Mouse (Mus musculus) heart, postnatal 25 days (tissue): ENCODE measurements around the gene Lgi1. TPM values are rescaled to one million over a fixed set of nuclear protein-coding genes. Genes with fewer than 3 reads are reported as not detected.

ENCODE experiments used
- DNase-seq: peaks from one replicate; pipeline ENCODE4 v3.0.0; 2022; ENCODE audit warnings: low spot score
- intact Hi-C: fragments of 180-260 bp; cut with DNase I; formaldehyde crosslinking; loops from one replicate; pipeline ENCODE4 v1.15.1; 2025
- total RNA-seq, 2 experiments: library from RNA; stranded (reverse); gene quantifications; 2 replicates each; pipeline ENCODE4 v1.2.3; 2021

Gene Lgi1
- total RNA-seq, 2 experiments from 2014 or later = 2.9 to 5.0 TPM

- no peak for DNase-seq
- intact Hi-C loops = loop anchor here (10.0 kb wide), 1 partner anchor 300 kb away; the partner anchor contains the start of gene Cep55
Measured at GRCm38 (mm10) chr19:38354819-38355360, 90.6 kb downstream of the Lgi1 start.

- intact Hi-C loops = loop anchor here (10.0 kb wide), 1 partner anchor 302 kb away; the partner anchor contains the start of gene Cep55
- DNase-seq = no peak
Measured at GRCm38 (mm10) chr19:38356211-38356828, 92.0 kb downstream of the Lgi1 start.

- intact Hi-C loops = loop anchor here (10.0 kb wide), 1 partner anchor 303 kb away; the partner anchor contains the start of gene Cep55
- DNase-seq = no peak
Measured at GRCm38 (mm10) chr19:38357956-38358623, 93.8 kb downstream of the Lgi1 start.

- intact Hi-C loops = loop anchor here (10.0 kb wide), 1 partner anchor 304 kb away; the partner anchor contains the start of gene Cep55
- DNase-seq = no peak
Measured at GRCm38 (mm10) chr19:38359287-38359686, 95.0 kb downstream of the Lgi1 start.

Other genes starting within 250 kb of the Lgi1 start
- 10 to 100 TPM in 1 of 2 experiments, 1 to 10 TPM in 1; 9.5 to 10.3 TPM for gene Myof, start 221.0 kb upstream of the Lgi1 start, total RNA-seq
- gene Cep55, start 209.5 kb upstream of the Lgi1 start, total RNA-seq = under 1 TPM; 0.50 to 0.78 TPM
- gene Ffar4, start 167.5 kb upstream of the Lgi1 start, total RNA-seq = under 1 TPM in 1 of 2 experiments, not detected in 1; 0.20 TPM
- 1 to 10 TPM; 2.1 to 2.6 TPM for gene Rbp4, start 139.3 kb upstream of the Lgi1 start, total RNA-seq
- not detected for gene Pde6c, start 131.8 kb upstream of the Lgi1 start, total RNA-seq
- gene Fra10ac1, start 40.4 kb upstream of the Lgi1 start, total RNA-seq = 10 to 100 TPM; 12.3 to 12.4 TPM
- 1 to 10 TPM; 1.7 to 1.8 TPM for gene Slc35g1, start 131.4 kb downstream of the Lgi1 start, total RNA-seq
- 10 to 100 TPM; 23.3 to 24.6 TPM for gene Plce1, start 216.6 kb downstream of the Lgi1 start, total RNA-seq